Mouse (Mus musculus): ENCODE results near the gene Adssl1. TPM values are rescaled to one million over a fixed set of nuclear protein-coding genes. Genes with fewer than 3 reads are reported as not detected.

The Adssl1 gene
- total RNA-seq, 1 experiment from 2014 or later, result 35.4 TPM

- no peak for ATAC-seq (replicated peaks; ENCODE audit: low read depth, poor library complexity, severe bottlenecking)
These were observed 53.8 kb downstream of the Adssl1 start for GRCm38 (mm10) chr12:112673576-112674091.

- peak; percentile 60 for ATAC-seq (replicated peaks; ENCODE audit: low read depth, poor library complexity, severe bottlenecking)
These were observed 54.5 kb downstream of the Adssl1 start, which contains the start of gene Akt1 for GRCm38 (mm10) chr12:112674132-112675011. Gene Akt1 (minus strand): TSS chr12:112674884.

GRCm38 (mm10) chr12:112675245-112676035, 55.6 kb downstream of the Adssl1 start:
- peak; percentile 59 for ATAC-seq (replicated peaks; ENCODE audit: low read depth, poor library complexity, severe bottlenecking)

GRCm38 (mm10) chr12:112677076-112677475, 57.2 kb downstream of the Adssl1 start:
- no peak for ATAC-seq (replicated peaks; ENCODE audit: low read depth, poor library complexity, severe bottlenecking)

- no peak for ATAC-seq (replicated peaks; ENCODE audit: low read depth, poor library complexity, severe bottlenecking)
These were observed 58.2 kb downstream of the Adssl1 start for GRCm38 (mm10) chr12:112677943-112678554.

- ATAC-seq (replicated peaks; ENCODE audit: low read depth, poor library complexity, severe bottlenecking), result peak; percentile 15
These were observed 58.7 kb downstream of the Adssl1 start, which contains the start of gene Zbtb42 for GRCm38 (mm10) chr12:112678555-112679026. Gene Zbtb42 (plus strand): TSS chr12:112678828.

GRCm38 (mm10) chr12:112679027-112679996, 59.5 kb downstream of the Adssl1 start:
- ATAC-seq (replicated peaks; ENCODE audit: low read depth, poor library complexity, severe bottlenecking), result no peak

- ATAC-seq (replicated peaks; ENCODE audit: low read depth, poor library complexity, severe bottlenecking), result no peak
These were observed 63.5 kb downstream of the Adssl1 start for GRCm38 (mm10) chr12:112683351-112683750.

- peak; percentile 71 for ATAC-seq (replicated peaks; ENCODE audit: low read depth, poor library complexity, severe bottlenecking)
These were observed 68.6 kb downstream of the Adssl1 start for GRCm38 (mm10) chr12:112688458-112688857.

Other genes with a start within 250 kb of the Adssl1 start
- not detected in 2 replicates for gene A530016L24Rik, start 130.6 kb upstream of the Adssl1 start, total RNA-seq (2017)
- not detected in 2 replicates for gene Tmem179, start 103.3 kb upstream of the Adssl1 start, total RNA-seq (2017)
- 4.8 and 7.0 TPM in 2 replicates for gene Inf2, start 31.3 kb upstream of the Adssl1 start, total RNA-seq (2017)
- gene Siva1, start 24.6 kb downstream of the Adssl1 start, total RNA-seq (2017), result 198 and 209 TPM in 2 replicates
- 79.1 and 95.3 TPM in 2 replicates for gene Akt1, start 54.8 kb downstream of the Adssl1 start, total RNA-seq (2017)
- 0.27 and 0.87 TPM in 2 replicates for gene Zbtb42, start 58.8 kb downstream of the Adssl1 start, total RNA-seq (2017)
- gene Cep170b, start 100.4 kb downstream of the Adssl1 start, total RNA-seq (2017), result 0.97 and 2.4 TPM in 2 replicates
- 4.6 and 8.0 TPM in 2 replicates for gene Pld4, start 140.6 kb downstream of the Adssl1 start, total RNA-seq (2017)
- gene Ahnak2, start 182.6 kb downstream of the Adssl1 start, total RNA-seq (2017), result not detected in 2 replicates
- 0.18 TPM in 1 of 2 replicates, not detected in the other for gene Clba1, start 188.9 kb downstream of the Adssl1 start, total RNA-seq (2017)
- gene Cdca4, start 209.4 kb downstream of the Adssl1 start, total RNA-seq (2017), result 59.4 and 64.7 TPM in 2 replicates
- 5.4 and 9.3 TPM in 2 replicates for gene Gpr132, start 248.2 kb downstream of the Adssl1 start, total RNA-seq (2017)

Measured in common myeloid progenitor, adult 5-6 weeks (primary cell).